Mouse (Mus musculus) heart, adult 2 months (tissue): Measurements from ENCODE around the gene Gfod1.

ENCODE experiments used
- CTCF ChIP-seq: fragments of 200-600 bp; IDR thresholded peaks from 2 replicates; pipeline ENCODE4 v1.8.1; 2022; ENCODE audit warnings: antibody characterized with exemption, mild to moderate bottlenecking, moderate library complexity
- POLR2A ChIP-seq: fragments of 200-500 bp; IDR thresholded peaks from 2 replicates; pipeline ENCODE4 v1.6.1; 2011; ENCODE audit warnings: mild to moderate bottlenecking, low read depth, low read length, control low read depth; ENCODE audit not compliant: insufficient read depth

DNA sequence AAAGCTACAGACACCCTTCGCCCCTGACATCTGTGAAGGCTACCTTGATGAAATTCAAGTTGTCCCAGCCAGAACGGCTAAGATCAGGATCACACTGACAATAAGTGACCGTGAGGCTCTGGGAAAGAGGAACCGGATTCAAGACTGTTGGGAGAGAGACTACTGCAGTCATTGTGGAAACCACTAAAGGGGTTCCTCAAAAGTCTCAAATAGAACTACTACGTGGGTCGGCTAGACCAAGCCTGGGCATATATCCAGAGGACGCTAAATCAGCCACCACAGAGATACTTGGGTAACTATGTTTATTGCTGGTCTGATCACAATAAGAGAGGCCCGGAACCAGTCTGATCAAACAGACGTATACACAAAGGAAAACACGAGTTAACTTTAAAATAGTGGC is 37.6 kb downstream of the Gfod1 start:
- TF ChIP-seq CTCF (no peak), POLR2A (no peak)
